Mouse (Mus musculus): ENCODE data around the gene Ankrd12. TPM values are rescaled to one million over a fixed set of nuclear protein-coding genes. Genes with fewer than 3 reads are reported as not detected.
"Not testable (repeated sequence)": the region's sequence is repeated elsewhere in the genome, so short reads cannot be mapped to it uniquely, and the experiment has no call there.

The Ankrd12 gene
- total RNA-seq, 2 experiments from 2014 or later = 14.1 to 16.2 TPM

GRCm38 (mm10) chr17:66084486-66084885 lies 7.6 kb upstream of the Ankrd12 start:
- no peak for DNase-seq

GRCm38 (mm10) chr17:66077437-66077850 lies 555 bp upstream of the Ankrd12 start:
- no peak for DNase-seq

DNA sequence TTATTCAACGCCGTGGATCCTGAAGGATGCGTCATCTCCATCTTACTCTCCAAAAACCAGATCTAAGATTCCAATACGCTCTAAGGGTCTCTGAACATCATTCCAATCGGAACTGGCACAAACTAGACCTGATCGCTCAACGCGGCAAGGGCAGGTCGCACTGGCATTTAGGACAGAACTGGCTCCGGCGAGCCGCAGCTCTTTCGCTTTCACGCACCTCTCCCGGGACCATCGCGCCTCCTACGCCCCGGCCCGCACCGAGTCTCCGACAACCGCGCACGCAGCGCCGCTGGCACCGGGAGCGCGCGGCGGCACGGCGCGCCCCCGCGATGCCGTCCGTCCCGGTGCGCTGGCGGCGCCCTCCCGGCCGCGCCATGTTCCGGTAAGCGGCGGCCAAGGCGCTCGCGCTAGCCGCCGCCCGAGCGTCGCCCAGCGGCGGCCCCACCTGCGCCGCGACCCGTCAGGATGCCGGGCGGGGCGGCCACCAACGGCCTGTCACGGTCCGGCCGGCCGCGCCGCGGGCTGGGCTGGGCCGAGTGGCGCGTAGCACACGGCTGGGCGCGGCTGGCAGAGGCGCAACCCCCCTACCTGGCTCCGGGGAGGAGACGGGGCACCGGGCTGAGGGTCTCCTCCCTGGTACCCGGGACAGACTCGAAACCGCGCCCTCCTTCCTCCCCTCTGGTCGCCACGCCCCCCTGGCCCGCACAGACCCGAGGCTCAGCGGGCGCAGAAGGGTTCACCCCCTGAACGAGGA lies 538 bp downstream of the Ankrd12 start:
- peak; percentile 41 for DNase-seq

- no peak for DNase-seq
Observed at GRCm38 (mm10) chr17:66075827-66076173, 1.1 kb downstream of the Ankrd12 start.

DNA sequence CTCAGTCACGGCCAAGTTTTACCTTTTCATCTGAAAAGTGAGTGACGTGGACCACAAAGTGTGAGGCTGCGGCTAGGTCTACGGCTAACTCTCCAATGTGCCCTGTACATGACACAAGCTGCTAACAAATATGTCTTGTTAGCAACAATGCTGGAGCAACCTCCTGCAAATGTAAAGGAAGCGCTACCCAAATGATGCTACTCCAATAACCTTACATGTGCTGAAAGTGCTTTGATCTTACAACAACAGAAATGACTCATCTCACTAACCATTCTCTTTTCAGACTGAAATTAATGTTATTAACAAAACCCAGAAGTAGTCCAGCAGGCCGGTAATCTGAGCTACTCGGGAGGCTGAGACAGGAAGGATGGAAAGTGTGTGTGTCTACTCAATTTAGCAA lies 2.9 kb downstream of the Ankrd12 start:
- DNase-seq = no peak

- not testable (repeated sequence) for DNase-seq
Observed at GRCm38 (mm10) chr17:66069036-66069435, 7.9 kb downstream of the Ankrd12 start.

DNA sequence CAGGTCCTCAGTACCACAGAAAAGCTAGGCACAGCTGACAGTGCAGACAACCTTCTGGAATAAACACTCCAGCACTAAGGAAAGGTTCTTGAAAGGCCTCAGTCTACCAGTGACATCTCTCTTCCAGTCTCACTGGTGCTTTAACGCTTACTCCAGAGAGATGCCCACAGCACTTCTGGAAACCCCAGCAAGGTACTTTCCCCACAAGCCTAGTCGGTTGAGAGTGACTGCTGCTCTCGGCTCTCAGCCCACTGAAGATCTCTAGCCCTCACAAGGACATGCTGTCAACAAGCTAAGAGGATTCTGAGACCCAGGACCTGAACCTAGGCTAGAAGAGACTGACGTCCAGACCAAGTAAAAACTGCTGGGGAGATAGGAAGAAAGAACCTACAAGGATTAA lies 11.8 kb downstream of the Ankrd12 start:
- no peak for DNase-seq

GRCm38 (mm10) chr17:66061241-66061938 lies 15.5 kb downstream of the Ankrd12 start:
- no peak for DNase-seq

DNA sequence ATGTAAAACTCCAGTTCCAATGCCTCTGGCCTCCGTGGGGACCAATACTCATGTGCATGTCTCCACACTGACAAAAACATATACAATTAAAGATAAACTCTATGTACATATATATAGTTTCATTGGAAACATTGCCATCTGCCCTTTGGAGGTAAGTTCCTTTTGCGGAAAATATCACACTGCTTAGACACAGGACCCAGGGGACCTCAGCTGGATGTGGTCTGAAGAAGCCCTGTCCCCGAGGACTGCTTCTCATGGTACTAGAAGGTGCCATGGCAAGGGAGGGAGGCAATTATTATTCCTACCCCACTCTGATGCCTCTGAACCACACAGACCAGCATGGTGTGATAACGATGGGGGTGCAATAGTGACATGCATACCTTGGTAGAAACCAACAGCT lies 18.7 kb downstream of the Ankrd12 start:
- DNase-seq = no peak

- no peak for DNase-seq
Observed at GRCm38 (mm10) chr17:66057145-66057544, 19.7 kb downstream of the Ankrd12 start.

- no peak for DNase-seq
Observed at GRCm38 (mm10) chr17:66053349-66053748, 23.5 kb downstream of the Ankrd12 start.

- no peak for DNase-seq
Observed at GRCm38 (mm10) chr17:66048795-66049194, 28.1 kb downstream of the Ankrd12 start.

DNA sequence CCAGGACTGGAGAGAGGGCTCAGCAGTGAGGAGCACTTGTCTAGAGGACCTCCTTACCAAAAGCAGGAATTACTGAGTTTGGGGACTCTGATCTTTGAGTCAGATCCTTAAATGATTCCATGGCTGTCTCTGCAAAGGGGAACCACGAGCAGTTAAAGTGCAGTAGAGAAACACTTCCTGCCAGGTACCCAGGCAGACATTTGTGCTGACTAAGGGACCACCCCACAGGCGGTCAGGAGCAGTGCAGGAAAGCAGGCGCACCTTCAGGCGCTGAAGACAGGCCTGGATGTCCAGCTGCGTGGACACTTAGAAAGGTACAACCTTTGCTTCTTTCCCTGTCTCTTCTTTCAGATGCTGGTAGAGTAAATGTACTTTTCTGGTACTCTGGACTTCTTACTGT lies 28.7 kb downstream of the Ankrd12 start:
- DNase-seq = no peak

DNA sequence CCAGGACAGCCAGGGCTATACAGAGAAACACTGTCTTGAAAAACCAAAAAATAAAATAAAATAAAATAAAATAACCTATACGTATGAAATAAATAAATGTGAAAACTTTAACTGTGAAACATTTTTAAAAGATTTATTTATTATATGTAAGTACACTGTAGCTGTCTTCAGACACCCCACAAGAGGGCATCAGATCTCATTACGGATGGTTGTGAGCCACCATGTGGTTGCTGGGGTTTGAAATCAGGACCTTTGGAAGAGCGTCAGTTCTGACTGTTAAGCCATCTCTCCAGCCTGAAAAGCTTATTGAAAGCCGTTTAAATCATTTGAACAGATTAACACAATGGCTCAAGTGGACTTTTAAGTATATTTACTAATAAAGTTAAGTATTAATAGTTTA lies 33.2 kb downstream of the Ankrd12 start:
- DNase-seq = not testable (repeated sequence)

DNA sequence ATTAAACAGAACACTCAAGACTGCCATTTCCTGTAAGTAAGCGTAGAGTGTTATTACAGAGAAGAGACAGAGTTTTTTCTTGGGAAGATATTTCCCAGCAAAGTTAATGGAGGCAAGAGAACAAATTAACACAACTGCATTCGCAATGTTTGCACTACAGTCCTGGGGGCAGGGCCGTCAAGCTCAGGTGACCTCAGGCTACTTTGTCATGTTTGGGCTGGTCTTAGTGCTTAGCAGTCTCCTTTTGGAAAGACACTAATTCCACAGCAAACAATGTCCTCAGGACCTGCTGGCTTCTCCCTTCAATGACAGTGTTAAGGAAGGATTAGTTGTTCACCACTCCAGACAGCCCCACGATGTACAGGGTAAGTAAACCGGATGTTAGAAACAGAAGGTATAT lies 35.9 kb downstream of the Ankrd12 start:
- no peak for DNase-seq

DNA sequence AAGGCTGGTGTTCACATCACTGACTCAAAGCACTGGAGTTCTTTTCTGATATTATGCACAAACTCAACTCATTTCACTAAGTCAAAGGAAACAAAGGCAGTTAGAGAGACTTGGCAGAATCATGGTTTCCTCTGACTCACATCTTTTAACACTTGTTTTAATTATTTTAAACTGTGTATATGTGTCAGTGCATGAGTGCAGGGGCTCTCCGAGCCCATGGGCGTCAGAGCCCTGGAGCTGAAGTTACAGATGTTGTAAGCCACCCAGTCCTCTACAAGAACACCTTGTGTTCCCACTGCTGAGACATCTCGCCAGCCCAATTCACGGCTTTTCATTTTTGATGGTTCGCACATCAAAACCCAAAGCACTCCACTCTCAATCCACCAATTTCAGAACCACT lies 43.6 kb downstream of the Ankrd12 start:
- DNase-seq = no peak

DNA sequence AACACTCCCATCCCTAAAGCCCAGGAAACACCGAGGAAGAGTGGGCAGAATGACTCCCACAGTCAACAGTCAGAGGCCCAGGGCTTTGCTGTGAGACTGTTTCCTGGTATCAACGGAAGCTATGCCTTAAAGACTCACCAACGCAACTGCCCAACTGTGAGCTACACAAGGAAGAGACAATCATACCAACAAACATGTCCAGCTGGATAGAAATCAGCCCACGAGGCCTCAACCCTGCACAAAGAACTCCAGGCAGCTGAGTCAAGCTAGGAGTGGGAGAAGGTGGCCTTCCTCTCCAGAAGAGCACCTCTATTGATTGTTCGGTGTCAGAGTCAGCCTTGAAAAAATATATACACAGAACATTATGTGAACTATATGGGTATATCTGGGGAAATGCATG lies 44.9 kb downstream of the Ankrd12 start:
- no peak for DNase-seq

DNA sequence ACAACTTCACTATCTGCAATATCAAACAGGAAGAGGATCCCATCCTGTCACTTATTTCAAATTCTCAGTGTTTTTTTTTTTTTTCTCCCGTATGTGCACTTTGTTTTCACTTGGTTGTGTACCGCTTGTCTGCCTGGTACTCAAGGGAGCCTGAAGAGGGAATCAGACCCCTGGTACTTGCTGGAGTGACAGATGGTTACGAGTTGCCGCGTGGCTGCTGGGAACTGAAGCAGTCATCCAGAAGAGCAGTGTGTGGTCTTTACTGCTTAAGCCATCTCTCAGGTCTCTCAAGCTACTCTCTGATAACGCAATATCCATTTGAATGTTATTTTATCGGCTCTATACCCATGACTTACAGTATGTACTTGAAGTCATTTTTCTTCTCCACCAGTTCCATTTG lies 52.7 kb downstream of the Ankrd12 start:
- no peak for DNase-seq

DNA sequence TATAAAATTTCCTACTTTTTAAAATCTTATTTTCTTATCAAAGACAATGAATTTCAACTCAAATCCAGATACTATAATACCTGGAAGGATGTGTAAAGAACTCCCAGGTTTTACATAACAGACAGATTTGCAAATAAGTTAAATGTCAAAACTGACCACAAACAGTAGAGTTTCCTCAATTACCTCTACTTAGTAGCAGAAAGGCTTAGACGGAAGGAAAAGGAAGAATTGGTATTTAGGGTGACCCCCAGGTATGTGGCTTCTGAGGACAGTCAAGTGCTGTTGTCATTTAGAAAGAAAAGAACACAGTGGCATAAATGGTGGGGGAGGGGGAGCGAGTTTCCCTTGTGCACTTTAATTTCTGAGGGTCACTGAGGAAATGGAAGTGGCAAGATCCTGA lies 65.1 kb downstream of the Ankrd12 start:
- DNase-seq = no peak

GRCm38 (mm10) chr17:66007892-66008291 lies 69.0 kb downstream of the Ankrd12 start:
- peak; percentile 43 for DNase-seq

DNA sequence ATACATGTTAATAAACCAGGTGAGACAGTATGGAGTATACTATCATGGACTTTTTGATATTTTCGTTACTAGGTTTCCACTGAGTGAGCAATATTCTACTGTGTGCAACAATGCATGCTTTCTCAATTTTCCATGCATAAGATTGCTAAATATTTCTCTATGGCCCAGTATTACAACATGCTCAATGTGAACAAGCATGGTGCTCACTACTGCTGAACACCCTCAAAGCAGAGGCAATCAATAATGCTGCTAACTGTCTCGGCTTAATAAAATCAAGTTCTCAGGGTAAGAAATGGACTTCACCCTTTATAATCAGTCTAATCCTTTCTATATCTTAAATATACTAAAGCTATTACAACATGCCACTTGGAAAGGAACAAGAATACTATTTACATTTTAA lies 69.4 kb downstream of the Ankrd12 start:
- no peak for DNase-seq

- no peak for DNase-seq
Observed at GRCm38 (mm10) chr17:65988151-65988820, 88.6 kb downstream of the Ankrd12 start.

GRCm38 (mm10) chr17:65976720-65977119 lies 100.2 kb downstream of the Ankrd12 start:
- not testable (repeated sequence) for DNase-seq

- DNase-seq = no peak
Observed at GRCm38 (mm10) chr17:65967751-65968150, 109.1 kb downstream of the Ankrd12 start.

Measured in heart, postnatal 4 days (tissue).